Mouse (Mus musculus) fibroblast of lung, adult 2 months (primary cell): ENCODE measurements around the gene Polr1d.

Experiments
- DNase-seq: peaks from one replicate; pipeline ENCODE4 v3.0.0-alpha.2; 2011; ENCODE audit warnings: low read depth

Gene Polr1d

DNA sequence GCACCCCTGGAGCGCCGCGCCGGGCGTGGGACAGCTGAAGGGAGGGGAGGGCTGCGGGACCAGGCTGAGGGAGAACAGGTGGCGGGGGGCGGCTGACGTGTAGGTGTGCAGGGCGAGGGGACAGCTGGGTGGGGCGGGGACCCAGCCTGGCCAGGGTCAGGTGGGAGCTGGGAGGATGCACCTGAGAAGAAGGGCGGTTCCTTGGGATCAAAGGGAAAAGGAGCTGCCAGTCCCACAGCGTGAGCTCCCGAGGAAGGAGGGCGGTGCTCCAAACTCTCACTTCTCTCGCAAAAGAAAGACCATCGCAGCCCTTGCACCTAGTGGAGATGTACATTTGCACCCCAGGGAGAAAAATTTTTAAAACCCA lies at the start of gene Polr1d:
Gene Polr1d, plus strand, starts transcription at position 252 of the 367 bp plus-strand sequence.
- DNase-seq: no peak

DNA sequence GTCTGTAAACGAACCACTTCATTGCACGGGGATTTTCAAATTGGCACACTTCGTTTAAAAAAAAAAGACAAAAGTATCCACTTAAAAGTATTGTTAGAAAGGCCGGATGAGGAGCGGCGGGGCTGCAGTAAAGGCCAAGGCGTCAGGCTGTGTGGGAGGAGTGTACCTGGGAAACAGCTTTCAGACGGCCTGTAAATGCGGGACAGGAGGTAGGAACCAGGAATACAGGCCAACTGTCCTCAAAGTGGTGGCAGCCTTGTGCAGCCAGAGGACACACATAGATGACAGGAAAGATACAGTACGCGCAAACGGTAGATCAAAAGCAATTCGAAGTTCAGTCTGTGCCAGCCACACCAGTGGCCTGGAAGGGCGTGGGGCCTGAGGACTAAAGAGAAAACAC lies 45.6 kb upstream of the Polr1d start:
- no peak for DNase-seq

DNA sequence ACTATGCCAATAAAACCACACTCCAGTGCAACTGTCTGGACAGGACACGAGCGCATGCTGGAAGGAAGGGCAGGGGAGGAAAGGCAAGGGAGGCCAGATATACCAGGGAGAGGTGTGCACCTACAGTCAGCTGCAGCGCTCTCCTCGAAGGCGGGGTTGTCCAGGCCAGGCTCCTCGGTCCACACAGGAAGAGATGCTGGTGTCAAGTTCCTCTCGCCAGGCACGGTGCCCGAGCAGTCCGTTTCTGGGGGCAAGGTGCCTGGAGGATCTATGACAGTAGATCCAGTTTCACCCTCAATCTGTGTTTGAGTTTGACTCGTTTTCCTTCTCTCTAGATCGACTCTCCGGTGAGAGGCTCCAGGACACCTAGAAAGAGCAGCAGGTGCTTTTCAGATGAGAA lies 43.7 kb upstream of the Polr1d start:
- DNase-seq: no peak

DNA sequence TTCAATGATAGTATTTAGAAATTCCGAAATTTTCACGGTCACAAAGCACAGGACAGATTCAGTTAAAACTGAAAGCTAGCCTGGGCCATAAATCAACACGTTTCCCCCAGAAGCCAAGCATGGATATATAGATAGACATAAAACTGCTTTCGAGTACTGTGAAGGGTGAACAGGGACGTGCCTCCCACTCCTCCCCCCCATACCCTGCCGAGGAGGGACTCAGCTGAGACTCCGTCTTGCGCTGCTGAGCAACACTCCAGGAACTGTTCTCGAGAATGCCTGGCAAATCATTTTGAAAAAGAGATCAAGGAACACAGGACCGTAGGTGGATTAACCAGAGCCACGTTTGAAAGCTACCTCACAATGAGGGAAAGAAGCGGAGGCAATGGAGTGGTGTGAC lies 42.6 kb upstream of the Polr1d start:
- no peak for DNase-seq

DNA sequence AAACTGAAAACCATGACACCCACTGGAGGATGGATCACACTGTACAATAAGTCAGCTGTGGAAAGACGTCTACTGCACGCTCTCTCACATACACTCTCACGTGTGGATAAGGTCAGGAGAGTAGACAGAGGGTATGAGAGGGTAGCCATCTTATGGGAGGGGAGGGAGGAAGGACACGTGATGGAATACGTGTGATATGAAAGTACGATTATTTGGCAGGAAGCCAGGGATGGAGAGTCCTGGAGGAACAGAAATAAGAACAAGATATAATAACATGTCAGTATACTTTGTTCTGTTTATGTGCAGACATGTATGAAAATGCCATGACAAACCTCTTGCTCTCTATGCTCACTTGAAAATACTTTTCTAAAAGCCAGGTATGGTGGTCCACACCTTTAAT lies 41.5 kb upstream of the Polr1d start:
- no peak for DNase-seq

DNA sequence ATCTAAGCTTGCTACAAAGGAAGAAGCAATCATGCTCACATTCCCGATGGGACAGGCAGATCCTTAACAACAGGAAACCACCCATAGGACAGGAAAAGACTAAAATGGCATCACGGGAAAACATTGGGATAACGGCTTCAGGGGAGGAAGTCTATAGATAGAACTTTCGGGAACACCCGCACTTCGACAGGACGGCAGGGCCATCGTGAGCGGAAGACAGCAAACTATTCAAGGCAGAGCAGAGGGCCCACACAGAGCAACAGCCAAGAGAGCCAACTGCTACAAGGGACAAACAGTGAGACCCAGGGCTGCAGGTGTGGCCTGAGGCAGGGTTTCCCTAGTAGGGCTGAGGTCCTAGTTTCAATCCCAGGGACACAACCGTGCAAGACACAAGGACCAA lies 40.8 kb upstream of the Polr1d start:
- DNase-seq: no peak

DNA sequence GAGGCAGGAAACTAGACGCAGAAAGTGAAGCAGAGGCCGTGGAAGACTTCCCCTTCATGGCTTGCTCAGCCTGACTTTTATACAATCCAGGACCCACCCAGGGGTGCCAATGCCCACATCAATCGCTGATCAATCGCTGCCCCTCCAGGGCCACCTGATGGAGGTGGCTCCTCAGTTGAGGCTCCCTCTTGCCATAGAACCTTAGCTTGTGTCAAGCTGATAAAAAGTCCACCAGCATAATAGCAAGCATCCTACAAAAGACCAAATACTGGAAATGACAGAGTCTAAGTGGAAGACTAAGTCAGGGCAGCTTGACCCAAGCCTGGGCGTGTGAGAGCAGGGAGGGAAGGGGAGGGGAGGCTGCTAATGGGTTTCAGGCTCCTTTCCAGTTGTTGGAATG lies 40.2 kb upstream of the Polr1d start:
- DNase-seq: no peak

DNA sequence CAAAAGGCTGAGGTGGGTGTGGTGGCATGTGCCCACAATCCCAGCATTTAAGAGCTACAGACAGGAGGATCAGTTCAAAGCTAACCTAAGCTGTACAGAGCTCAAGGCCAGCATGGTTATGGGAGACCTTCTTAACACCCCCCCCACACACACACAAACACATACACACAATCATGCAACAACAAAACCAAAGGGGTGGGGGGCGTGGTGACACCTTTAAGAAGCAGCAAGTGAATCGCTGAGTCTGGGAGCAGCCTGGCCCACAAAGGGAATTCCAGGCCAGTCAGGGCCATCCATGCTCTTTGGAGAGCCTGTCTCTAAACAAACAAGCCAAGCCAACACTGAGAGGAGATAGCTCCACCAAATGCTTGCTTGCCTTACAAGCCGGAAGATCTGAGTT lies 39.2 kb upstream of the Polr1d start:
- no peak for DNase-seq

DNA sequence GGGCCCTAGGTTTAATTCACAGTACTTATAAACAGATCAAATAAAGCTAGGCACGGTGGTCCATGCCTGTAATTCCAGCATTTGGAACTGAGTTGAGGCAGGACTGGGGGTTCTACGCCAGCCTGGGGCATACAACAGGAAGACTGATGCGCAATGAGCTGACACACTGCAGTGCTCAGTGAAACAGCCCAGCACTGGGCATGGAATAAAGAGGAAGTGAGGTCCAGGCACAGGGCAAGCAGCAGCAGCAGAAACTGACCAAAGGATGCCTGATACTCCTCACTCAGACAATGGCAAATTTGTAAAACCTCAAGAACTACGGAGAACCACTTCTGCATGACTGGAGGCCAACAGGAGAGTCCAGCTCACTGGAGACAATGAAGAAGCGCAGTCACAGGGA lies 37.5 kb upstream of the Polr1d start:
- no peak for DNase-seq

DNA sequence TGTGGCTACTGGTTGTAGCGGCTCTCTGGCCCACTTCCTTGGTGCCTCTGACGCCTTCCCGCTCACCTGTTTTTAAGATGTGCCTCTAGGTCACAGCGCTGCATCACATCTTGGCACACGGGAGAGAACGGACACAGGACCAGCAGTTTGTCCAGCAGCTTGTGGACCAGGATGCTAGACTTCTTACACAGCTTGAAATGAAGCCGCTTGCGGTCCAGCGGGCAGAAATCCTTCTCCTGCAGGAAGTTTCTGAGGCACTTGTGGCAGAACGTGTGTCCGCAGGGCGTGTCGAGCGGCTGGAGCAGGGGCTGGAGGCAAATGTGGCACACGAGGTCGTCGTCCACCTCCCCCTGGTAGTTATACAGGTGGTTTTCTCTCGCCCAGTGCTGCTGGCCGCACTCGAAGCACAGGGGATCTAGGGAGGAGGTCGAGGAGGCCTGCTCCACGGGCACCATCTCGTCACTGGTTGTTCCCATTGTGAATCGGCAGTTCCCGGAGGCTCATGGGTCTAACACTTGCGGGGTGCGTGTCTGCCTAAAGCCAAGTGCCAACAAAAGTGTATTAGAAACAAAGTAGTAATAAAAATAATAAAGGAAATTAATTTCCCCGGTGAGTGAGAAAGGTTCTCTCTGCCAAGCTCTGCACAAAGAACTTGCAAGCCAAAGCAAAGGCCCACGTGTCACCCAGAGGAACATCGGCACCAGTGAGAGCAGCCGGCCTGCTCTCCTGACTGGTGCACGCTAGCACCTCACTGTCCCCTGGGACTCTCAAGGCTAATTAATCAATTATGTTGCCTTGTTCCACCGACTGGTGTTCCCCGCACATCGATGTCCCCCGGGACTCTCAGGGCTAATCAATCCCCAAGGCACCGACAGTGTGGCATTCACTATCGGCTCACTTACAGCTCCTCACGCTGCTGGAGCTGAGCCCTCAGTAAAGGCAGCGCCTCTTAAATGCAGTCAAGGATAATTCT lies 34.6 kb upstream of the Polr1d start:
- DNase-seq: no peak

DNA sequence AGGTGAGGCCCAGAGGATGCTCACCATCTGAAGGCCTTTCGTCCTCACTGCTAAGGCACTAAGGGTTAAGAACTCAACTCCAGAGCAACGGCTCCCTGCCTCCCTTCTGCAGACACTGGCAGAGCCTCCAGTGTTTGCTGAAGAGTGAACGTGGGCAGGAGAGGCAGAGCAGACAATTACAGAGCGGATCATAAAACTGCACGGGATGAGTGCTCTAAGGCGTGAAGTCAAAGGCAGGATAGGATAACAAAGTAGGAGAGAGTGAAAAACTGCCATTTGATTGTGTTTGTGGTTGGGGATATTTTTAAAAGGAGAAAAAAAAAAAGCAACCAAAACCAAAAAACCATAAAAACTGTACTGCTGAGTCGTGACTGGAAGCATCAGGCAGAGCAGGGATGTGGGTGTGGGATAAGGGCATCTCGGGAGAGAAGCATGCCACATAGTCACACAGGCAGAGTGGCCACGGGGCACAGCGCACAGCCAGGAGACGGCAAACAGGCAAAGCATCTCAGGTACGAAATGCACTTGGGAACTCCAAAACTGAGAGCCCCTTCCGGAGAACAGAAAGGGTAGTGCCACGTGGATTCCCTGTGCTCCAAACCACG lies 33.5 kb upstream of the Polr1d start:
- DNase-seq: no peak

DNA sequence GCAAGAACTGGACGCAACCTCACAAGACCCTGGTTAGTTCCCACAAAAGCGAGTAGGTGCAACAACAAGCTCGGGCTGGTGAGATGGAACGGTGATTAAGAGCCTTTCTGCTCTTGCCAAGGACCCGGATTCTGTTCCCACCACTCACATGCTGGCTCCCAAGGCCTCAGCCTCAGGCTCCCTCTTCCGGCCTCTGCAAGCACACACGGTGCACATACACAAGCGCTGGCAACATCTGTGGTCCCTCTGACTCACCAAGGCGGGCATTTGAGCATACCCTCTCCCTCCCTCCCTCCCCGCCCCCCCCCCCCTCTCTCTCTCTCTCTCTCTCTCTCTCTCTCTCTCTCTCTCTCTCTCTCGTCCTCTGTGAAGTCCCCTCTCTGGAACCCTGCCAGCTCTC lies 31.5 kb upstream of the Polr1d start:
- DNase-seq: no peak

DNA sequence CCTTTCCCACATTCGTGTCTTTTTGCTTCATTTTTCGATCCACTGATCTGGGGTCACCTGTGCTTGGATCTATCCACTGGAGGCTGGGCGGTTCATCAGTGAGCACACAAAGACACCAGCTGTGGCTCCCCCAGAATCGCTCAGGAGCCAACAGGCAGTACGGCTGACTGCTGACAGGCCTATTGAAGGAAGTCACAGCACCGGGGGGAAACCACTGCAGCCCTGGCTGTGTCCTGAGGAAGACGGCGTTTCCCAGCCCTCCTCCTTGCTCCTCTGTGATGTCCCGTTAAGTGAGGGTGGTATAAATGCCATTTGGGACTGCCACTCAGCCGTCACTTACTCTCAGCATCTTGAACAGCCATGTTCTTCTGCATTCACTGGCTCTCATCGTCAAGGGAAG lies 30.9 kb upstream of the Polr1d start:
- DNase-seq: no peak

DNA sequence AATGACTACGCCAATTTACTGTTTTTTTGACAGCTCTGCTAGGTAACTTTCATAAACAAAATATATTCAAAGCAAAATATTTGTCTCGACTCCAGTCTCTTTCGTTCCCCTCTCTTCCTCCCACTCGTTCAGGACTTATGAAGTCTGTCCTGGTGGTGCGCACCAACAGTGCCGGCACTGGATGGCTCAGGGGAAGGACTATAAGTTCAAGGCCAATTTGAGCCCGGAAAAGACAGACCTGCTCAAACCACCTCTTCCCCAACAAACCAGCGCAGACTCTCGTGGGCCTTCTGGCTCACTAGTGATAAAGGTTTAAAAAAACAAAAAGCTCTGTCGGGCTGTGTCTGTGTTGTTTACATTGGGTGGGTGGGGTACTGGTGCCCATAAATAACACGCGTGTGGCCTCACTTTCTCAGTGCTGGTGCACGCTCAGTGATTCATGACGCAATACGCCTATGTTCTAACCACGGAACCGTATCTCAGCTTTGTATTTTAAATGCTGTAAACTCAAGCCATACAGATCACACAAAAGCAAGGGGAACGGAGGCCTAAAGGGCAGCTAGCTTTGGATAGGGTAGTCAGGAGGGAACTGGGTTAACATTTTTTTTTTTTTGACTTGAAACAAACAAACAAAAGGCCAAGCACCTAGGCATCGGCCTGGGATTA lies 27.2 kb upstream of the Polr1d start:
- DNase-seq: no peak

DNA sequence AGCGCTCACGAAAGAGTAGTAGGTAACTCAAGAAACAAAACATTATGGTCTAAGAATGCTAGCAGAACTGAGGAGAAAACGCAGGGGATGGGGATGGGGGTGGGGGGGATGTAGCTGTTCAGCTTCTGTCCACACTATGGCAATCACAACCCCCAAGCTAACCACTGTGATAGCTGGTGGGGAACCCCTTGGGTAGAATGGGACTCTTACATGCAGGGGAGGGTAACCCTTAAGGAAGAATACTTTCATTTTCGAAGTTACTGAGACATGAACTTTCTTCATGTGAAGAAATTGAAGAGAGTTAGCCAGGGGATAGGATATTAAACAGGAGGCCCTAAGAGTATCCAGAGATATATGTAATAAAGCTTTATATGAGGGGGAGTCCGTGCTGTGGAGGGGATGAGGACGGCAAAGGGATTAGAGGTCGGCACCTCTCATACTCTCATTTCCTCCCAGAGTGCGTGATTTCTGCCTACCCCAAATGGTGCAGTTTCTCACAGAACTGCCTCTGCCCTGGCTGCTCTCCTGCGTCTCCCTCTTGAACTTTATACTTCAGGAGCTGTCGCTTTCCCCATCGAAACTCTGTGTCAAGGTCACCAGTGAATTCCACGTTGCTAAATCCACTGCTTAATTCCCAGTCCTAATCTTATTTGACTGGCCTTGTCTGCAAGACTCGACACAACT lies 25.9 kb upstream of the Polr1d start:
- DNase-seq: no peak

DNA sequence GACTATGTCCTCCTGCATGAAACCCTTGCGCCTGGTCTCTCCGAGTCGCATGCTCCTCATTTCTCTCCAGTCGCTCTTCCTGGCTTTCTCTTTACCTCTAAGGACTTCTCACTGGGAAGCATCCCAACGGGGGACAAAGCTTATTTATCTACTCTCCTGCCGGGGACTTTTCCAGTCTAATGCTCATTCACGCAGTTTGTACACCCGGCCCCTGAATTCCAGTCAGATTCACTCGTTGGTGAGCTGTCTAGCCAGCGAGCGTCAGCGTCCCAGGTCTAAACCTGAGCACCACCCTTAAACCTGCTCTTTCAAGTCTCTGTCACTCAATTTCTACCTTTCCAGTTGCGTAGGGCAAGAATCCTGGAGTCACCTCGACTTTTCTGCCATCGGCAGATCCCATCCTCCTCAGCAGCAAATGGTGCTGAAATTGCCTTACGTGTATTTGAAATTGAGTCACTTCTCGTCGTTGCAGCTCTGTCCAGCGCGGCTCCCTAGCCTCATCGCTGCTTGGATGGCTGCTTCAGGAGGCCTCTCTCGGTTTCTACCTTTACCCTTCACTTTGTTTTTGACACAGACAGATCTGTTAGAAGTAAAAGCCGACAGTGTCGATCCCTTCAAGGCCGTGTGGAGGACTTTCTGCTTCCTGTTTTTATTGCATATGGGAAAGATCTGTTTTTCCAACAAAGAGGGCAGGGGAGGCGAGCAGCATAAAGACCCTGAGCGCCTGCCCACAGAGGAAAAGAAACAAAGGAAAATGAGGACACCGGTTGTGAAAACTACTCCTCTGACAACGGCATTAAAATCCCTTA lies 25.1 kb upstream of the Polr1d start:
- DNase-seq: no peak

DNA sequence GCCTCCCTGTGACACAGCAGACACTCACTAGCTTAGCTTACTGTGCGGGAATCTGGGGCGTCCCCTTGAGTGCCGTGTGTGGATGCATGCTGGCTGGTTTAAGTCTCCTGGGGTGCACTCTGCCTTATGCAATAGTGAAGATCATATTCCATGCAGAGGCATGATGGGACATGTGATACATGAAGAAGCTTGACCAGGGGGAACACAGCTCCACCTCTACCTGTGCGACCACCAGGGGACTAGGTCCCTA lies 24.6 kb upstream of the Polr1d start:
- DNase-seq: no peak

DNA sequence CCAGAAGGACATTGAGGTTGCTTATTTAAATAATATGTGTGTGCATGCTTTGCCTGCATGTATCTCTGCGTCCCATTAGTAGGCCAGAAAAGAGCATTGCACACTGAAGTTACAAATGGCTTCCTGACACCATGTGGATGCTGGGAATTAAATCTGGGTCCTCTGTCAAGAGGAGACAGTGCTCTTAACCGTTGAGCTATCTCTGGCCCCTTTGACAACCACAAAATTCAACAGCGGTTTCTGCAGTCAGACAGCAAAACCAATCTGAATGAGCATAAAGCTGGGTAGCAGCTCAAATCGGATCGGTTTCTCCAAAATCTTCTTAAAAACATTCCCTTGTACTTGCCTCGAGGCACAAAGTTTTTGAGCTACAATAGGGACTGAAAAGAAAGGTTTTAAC lies 23.8 kb upstream of the Polr1d start:
- no peak for DNase-seq

DNA sequence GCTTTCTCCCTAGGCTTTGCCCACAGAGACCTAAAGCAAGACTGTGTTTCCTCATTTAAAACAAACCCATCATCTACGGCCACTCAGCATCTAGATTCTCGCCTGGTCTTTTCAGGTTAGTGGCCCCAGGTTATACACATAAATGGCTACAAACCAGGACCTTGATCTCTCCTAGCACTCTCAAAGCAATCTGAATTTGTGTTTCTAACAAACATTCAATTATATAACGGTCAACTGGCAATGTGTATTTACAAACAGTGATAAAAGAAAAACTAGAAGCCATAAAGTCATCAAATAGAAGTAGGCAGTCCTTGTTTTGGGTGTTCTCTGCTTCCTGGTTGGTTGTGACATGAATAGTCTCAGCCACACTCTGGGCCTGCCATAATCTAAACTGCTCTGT lies 23.4 kb upstream of the Polr1d start:
- DNase-seq: no peak

DNA sequence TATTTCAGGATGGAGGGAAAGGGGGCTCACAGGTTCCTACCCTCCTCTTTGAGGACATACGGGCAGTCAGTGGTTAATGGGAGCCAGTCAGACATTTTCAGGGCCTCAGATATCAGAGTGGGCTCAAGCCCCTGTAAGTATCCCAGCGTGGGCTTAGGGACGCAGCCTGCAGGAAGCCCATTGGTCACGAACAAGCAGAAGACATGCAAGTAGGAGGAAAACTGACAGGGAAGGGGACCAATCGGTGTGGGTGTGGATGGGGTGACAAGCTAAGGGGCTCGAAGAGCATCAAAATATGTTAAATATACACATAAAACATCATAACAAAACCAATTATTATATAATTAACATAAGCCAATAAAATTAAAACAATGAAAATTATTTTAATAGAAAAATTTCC lies 22.5 kb upstream of the Polr1d start:
- DNase-seq: no peak

DNA sequence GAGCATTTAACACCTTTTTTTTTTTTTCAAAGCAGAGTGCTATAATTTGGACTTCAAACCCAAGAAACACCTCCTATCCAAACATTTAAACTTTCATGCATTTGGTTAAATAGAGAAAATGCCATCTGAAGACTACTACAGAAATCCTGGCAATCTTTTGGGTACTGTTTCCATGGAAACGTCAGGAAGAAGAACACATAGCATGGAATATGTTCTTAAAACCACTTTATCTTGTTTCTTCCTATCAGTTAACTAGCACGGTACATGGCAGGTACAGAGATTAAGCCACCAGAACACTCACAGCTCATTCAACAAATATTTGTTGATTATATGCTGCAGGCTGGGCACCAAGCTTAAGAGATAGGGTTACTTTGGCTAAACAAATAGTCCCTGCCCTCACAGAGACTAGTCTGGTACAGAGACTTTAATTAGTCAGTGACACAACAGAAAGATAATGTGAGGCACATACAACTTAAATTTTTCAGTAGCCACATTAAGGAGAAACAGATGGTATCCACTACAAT lies 22.0 kb upstream of the Polr1d start:
- no peak for DNase-seq
